Mouse (Mus musculus): ENCODE data around the gene Gucd1.

Gucd1 gene

DNA sequence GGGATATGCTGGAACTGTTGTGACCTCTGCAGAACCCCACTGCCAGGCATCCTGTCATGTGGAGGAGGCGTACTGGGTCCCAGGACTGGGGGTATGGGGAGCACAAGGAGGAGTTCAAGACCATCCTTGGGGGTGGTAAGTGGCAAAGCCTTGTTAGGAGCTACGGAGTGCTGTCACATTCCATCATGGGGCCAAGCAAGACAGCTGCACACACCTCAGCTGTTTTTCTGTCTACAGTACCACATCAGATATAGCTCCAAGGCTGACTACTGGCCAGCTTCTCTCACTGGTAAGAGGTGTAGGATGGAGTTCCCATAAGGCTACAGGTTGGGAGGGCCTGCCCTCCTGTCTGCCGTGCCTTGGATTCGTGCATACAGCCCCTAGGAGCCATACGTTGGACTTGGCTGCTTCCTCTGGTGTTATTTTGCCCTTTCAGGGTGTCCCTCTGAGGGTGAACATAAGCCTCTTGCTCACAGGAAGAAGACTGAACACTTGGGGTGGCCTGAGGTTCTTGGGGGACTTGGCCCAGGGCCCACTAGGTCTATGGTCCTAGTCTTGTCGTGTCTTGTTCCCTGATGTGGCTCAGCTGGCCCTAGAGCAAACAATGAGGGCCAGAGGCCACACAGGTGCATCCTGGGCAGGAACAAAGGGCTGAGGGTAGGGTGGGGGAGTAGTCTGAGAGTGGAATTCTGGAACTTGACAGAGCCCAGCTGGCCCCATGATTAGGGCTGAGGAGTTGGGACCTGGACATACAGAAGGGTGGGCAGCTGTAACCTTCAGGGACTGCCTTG is 203.4 kb downstream of the Gucd1 start:
- POLR2A ChIA-PET: interaction anchor here in 3 of 4 experiments (0.6 to 1.4 kb wide), 6 partner anchors 10 to 91 kb away, joined by 3 to 4 read pairs (median 3); no protein-coding TSS in a partner anchor
- CTCF ChIA-PET: interaction anchor here in 2 of 4 experiments (0.5 to 0.7 kb wide), 2 partner anchors 163 to 166 kb away, joined by 3 to 5 read pairs; no protein-coding TSS in a partner anchor

DNA sequence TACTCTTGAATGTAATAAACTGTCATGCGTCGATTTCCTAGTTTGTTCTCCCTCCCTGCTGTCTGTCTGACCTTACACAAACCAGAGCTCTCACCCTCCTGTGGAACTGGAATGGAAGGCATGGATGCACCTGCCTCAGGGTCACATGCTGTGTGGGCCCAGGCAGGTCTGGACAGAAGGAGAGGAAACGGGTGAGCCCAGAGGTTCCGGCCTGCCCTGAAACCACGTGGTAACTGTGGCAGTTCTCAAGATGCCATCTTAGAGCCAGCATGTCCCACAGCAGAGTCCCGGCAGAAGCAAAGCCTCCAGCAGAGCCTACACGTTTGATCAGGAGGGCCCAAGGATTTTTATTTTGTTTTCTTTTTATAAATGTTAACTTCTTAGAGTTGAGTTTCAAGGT is 205.4 kb downstream of the Gucd1 start:
- POLR2A ChIA-PET: interaction anchor here in 1 of 4 experiments (0.5 to 1.1 kb wide), 2 partner anchors 9 to 104 kb away, joined by 3 to 4 read pairs; no protein-coding TSS in a partner anchor

DNA sequence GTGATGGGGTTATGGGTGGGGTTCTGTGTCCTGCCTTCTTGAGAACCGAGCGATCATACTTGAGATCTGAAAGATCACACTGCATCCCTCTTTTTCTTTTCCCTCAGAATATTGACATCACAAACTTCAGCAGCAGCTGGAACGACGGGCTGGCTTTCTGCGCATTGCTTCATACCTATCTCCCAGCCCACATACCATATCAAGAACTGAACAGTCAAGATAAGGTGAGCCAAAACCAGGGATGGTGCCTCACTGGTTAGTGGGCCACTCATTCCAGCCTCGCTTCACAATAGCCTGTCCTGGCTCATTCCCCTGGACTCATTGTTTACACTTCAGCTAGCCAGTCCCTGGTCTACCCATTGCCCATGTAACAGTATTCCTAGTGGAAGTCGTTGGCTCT is 210.6 kb downstream of the Gucd1 start:
- ChIA-PET POLR2A (no interaction called here), CTCF (no interaction called here)

More for the DNA sequence above, 205.4 kb downstream of the Gucd1 start:
- CTCF ChIA-PET: no interaction called here

DNA sequence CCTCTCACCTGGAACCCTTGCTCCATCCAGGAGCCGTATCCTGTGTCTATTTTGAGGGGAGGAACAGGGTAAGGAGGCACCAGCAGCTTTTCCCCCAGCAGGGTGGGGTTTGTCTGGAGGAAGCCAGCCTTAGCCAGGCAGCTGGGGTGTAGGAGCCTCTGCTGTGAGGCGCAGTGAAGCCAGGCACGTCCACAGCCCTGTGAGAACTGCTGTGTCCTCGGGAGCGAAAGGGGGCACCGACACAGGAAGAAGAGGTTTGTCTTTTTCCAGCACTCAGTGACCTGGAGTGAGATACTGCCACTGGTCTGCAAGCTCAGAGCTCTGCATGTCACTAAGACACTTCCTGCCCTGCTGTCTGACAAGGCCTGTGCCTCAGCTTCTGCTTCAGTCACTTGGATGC is 213.4 kb downstream of the Gucd1 start:
- ChIA-PET POLR2A (interaction anchor here (0.6 to 1.9 kb wide), 12 partner anchors 9 to 460 kb away, joined by 3 to 12 read pairs (median 3); partner anchors contain the start of genes Cabin1 (in 1 of the 4) and Specc1l (in 1 of the 4)), CTCF (interaction anchor here in 3 of 4 experiments (0.5 to 2.8 kb wide), 7 partner anchors 10 to 430 kb away, joined by 3 to 9 read pairs (median 5); partner anchors contain the start of gene Adora2a (in 1 of the 3))

DNA sequence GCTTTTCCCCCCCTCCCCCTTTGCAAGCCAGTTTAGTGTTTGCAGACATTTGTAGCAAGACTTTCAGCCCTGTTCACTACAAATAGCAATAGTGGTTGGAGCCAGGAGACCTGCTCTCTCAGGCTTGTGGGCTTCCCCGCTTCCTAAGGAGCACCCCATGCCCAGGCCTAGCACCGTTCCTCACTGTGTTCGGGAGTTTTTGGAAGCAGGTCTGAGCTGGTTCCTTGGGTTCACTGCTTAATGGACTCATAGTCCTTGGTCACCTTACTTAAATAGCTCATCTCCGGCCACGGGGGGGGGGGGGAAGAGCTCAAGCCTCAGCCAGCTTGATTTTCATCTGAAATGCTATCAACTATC is 213.7 kb downstream of the Gucd1 start:
- ChIA-PET POLR2A (interaction anchor here (0.5 to 1.9 kb wide), 14 partner anchors 9 to 460 kb away, joined by 3 to 12 read pairs (median 3); partner anchors contain the start of genes Adora2a (in 1 of the 4), Cabin1 (in 1 of the 4) and Specc1l (in 1 of the 4)), CTCF (interaction anchor here (0.5 to 2.8 kb wide), 9 partner anchors 9 to 431 kb away, joined by 3 to 9 read pairs (median 4); partner anchors contain the start of gene Adora2a (in 2 of the 4))

DNA sequence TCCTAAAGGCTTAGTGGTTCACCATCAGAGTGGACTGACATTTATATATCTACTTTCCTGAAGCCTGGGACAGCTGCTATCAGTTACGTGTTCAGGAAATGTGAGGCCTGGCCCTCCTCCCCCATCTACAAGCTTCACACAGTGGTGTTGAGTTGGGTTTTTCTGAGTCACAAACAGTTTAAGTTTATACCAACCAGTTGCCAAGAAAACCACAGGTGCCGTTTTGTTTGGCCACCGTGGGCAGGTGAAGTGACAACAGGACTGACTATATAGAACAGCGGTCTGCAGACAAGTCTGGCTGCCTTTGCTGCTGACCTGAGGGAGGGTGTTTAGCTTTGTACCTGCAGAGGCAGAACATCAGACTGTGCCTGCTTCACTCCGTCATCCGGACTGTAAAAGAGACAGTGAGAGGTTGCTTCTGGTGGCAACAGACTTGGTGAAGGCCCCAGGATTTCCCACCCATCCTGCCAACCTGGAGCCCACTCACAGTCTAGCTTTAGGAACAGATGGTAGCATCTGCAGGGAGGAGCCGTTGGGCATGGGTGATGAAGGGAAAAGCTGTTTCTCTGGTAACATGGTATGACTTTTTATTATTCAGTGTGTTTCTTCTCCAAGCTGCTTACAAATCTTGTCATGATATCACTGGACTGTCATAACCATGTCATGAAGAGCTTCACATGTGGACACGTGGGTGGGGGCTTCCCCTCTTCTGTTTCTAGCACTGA is 214.3 kb downstream of the Gucd1 start:
- CTCF ChIA-PET: interaction anchor here (0.7 to 2.8 kb wide), 9 partner anchors 9 to 431 kb away, joined by 3 to 9 read pairs (median 4); partner anchors contain the start of gene Adora2a (in 2 of the 4)
- POLR2A ChIA-PET: interaction anchor here (0.5 to 1.9 kb wide), 12 partner anchors 10 to 460 kb away, joined by 3 to 12 read pairs (median 3); partner anchors contain the start of genes Adora2a (in 1 of the 4), Cabin1 (in 1 of the 4) and Specc1l (in 1 of the 4)

DNA sequence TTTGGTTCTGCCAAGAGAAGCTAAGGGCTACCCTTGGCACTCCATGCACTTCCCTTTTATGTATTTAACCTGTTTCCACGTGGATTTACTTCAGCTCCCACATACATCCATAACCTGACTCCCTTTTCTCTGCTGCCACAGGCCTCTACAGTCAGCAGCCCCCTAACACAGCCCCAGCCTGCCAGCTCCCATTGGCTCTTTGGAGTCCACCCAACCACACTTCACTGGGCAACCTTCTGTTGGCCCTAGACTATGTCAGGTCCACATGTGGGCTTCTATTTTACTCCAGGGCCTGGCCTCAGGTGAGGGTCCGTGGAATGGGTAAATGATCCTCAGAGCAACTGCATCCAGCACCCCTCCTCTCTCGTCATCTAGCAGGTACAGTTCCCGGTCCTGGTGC is 215.2 kb downstream of the Gucd1 start:
- ChIA-PET CTCF (interaction anchor here in 1 of 4 experiments (0.5 kb wide), 1 partner anchor 47 kb away, joined by 3 read pairs; no protein-coding TSS in a partner anchor), POLR2A (no interaction called here)

DNA sequence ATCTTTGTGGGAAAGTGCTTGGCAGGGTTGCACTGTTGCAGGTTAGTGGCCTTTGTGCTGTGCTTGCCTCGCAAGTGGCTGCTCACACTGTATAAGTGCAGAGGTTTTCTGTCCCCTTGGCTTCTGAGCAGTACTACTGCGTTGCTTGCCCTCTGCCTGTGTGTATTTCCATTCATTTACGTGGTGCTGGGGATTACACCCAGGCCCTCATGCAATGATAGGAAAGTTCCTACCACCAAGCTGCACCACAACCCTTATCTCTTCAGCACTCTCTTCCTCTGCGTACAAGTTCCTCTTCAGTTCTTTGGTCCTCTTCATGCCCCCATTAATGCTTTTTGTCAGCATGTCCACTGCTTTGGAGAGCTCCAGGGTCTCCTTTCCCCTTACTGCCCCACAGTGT is 215.8 kb downstream of the Gucd1 start:
- POLR2A ChIA-PET: interaction anchor here in 1 of 4 experiments (1.1 kb wide), 1 partner anchor 51 kb away, joined by 3 read pairs; no protein-coding TSS in a partner anchor
- CTCF ChIA-PET: no interaction called here

DNA sequence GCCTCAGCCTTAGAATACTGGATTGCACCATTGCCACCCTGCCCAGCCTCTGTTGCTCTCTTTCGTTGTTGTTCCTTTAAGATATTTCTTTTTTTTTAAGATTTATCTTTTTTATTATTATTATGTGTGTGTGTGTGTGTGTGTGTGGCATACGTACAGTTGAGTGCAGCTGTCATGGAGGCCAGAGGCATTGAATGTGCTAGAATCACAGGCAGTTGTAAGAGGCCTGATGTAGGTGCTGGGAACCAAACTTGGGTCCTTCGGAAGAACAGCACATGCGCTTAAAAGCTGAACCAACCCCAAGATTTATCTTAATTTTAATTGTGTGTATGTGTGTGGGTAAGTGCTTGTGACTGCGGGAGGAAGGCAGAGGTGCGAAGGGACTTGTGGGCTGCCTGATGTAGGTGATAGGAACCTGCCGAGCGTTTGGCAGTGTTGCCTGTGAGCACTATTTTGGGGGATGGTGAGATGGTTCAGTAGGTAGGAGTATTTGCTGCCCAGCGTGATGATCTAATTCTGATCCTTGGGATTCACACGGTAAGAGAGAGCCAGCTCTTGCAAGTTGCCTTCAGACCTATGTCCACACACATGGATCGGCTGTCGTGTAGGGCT is 216.5 kb downstream of the Gucd1 start:
- POLR2A ChIA-PET: interaction anchor here in 1 of 4 experiments (0.6 to 1.1 kb wide), 2 partner anchors 50 to 335 kb away, joined by 3 read pairs; no protein-coding TSS in a partner anchor

More for the DNA sequence above, 216.5 kb downstream of the Gucd1 start:
- CTCF ChIA-PET: no interaction called here
